Mouse (Mus musculus): Measurements from ENCODE around the gene Atp13a5. TPM values are rescaled to one million over a fixed set of nuclear protein-coding genes. Genes with fewer than 3 reads are reported as not detected.

Atp13a5 gene
- polyA plus RNA-seq, 1 experiment from 2014 or later: not detected

DNA sequence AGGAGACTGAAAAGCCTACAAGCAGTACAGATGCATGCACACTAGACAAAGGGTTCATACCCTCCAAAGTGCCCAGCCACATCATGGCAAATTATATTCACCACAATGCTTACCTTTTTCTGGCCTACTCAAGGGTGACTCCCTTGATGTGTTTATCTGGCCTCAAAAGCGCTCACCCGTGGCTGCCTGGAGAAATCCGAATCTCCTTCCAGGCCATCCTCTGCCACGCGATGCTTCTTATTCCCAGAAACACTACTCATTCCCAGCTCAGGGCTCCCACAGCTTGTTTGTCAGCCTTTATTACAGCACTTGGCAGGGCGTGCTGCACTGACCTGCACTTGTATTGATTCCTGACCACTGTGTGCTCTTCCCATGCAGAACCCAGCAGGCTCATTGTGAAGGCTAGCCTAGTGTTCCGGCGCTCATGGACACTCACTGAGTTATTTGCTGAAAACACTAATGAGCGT is 80.9 kb downstream of the Atp13a5 start:
- ATAC-seq (ENCODE audit: insufficient read depth) (no peak), DNase-seq (no peak)
- H3K4me1 ChIP-seq (ENCODE audit: insufficient read depth): no peaks in the 10 kb centered on the region
- H3K9ac ChIP-seq: no peak overlapping the region
- 73% methylated on average over 9 of the region's 9 CpGs for WGBS
- no peak for TF ChIP-seq CTCF (IDR thresholded peaks at IDR 0.05; ENCODE audit: low read depth)
- H3K9me3 ChIP-seq (ENCODE audit: low read depth, low read length): no peaks in the 10 kb centered on the region
- H3K27ac ChIP-seq (ENCODE audit: low read depth): no peak overlapping the region
- no peak overlapping the region for H3K4me2 ChIP-seq
- no peaks in the 10 kb centered on the region for H3K27me3 ChIP-seq (ENCODE audit: insufficient read depth, low read length)
- no peak overlapping the region for H3K4me3 ChIP-seq (ENCODE audit: low read depth, low read length)
- no peaks in the 10 kb centered on the region for H3K36me3 ChIP-seq (ENCODE audit: insufficient read depth)

DNA sequence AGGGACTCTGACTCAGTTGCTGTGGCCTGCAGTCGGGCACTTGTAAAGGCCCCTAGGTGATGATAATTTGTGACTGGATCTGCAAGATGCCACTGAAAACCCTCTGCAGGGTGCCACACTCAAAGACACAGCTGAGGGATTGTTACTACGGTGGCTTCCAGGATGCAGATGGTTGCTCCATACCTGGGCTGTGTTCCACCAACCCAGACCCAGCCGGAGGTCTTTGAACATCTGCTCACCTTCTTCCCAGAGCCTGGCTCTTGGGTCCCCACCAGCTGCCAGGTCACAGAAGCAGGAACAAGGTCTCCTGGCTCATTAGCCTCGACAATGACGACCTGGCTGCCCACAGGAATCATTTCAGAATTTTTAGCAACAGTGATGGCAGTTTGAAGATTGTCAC is 97.8 kb downstream of the Atp13a5 start:
- H3K4me2 ChIP-seq: no peak overlapping the region
- no peaks in the 10 kb centered on the region for H3K9me3 ChIP-seq (ENCODE audit: low read depth, low read length)
- TF ChIP-seq CTCF (IDR thresholded peaks at IDR 0.05; ENCODE audit: low read depth): no peak
- no peak overlapping the region for H3K27ac ChIP-seq (ENCODE audit: low read depth)
- H3K9ac ChIP-seq: no peak overlapping the region
- WGBS: 80% methylated on average over 5 of the region's 5 CpGs
- H3K27me3 ChIP-seq (ENCODE audit: insufficient read depth, low read length): no peaks in the 10 kb centered on the region
- no peaks in the 10 kb centered on the region for H3K4me1 ChIP-seq (ENCODE audit: insufficient read depth)
- ATAC-seq (ENCODE audit: insufficient read depth) (no peak), DNase-seq (no peak)
- H3K36me3 ChIP-seq (ENCODE audit: insufficient read depth): no peaks in the 10 kb centered on the region
- no peak overlapping the region for H3K4me3 ChIP-seq (ENCODE audit: low read depth, low read length)

DNA sequence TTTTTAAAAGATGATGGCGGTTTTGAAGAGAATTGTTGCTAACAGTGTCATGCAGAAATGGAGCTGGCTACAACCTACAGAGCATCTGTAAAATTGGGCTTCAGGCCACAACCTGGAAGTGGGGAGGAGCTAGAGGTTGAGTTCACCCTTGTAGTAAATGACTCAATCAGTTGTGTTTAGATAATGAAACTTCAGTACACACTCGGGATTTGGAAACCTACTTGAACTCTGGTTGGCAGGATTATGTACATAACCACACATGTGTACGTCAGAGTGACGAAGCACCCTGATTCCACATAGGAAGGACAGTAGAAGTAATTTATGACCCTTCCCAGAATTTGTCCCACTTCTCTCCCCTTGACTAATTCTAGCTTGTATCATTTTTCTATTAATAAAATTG is 124.2 kb downstream of the Atp13a5 start:
- H3K4me2 ChIP-seq: no peak overlapping the region
- ATAC-seq (ENCODE audit: insufficient read depth) (no peak), DNase-seq (no peak)
- no peak for TF ChIP-seq CTCF (IDR thresholded peaks at IDR 0.05; ENCODE audit: low read depth)
- H3K27me3 ChIP-seq (ENCODE audit: insufficient read depth, low read length): no peaks in the 10 kb centered on the region
- no peaks in the 10 kb centered on the region for H3K9me3 ChIP-seq (ENCODE audit: low read depth, low read length)
- no peak overlapping the region for H3K4me3 ChIP-seq (ENCODE audit: low read depth, low read length)
- H3K27ac ChIP-seq (ENCODE audit: low read depth): no peak overlapping the region
- 55% methylated on average over 4 of the region's 4 CpGs for WGBS
- no peak overlapping the region for H3K9ac ChIP-seq
- H3K4me1 ChIP-seq (ENCODE audit: insufficient read depth): no peaks in the 10 kb centered on the region
- H3K36me3 ChIP-seq (ENCODE audit: insufficient read depth): no peaks in the 10 kb centered on the region

GRCm38 (mm10) chr16:29235951-29236350 is 142.6 kb downstream of the Atp13a5 start:
- Histone ChIP-seq H3K4me2 (no peak overlapping the region), H3K4me3 (ENCODE audit: low read depth, low read length) (no peak overlapping the region), H3K9ac (no peak overlapping the region), H3K4me1 (ENCODE audit: insufficient read depth) (no peaks in the 10 kb centered on the region), H3K27ac (ENCODE audit: low read depth) (no peak overlapping the region), H3K9me3 (ENCODE audit: low read depth, low read length) (no peaks in the 10 kb centered on the region), H3K27me3 (ENCODE audit: insufficient read depth, low read length) (no peaks in the 10 kb centered on the region), H3K36me3 (ENCODE audit: insufficient read depth) (no peaks in the 10 kb centered on the region)
- TF ChIP-seq CTCF (IDR thresholded peaks at IDR 0.05; ENCODE audit: low read depth): no peak
- no peak for DNase-seq
- 77% methylated on average over 5 of the region's 5 CpGs for WGBS
- ATAC-seq (ENCODE audit: insufficient read depth): no peak

- Histone ChIP-seq H3K27me3 (ENCODE audit: insufficient read depth, low read length) (no peaks in the 10 kb centered on the region), H3K9me3 (ENCODE audit: low read depth, low read length) (no peaks in the 10 kb centered on the region), H3K9ac (no peak overlapping the region), H3K27ac (ENCODE audit: low read depth) (no peak overlapping the region), H3K4me1 (ENCODE audit: insufficient read depth) (no peaks in the 10 kb centered on the region), H3K36me3 (ENCODE audit: insufficient read depth) (no peaks in the 10 kb centered on the region), H3K4me3 (ENCODE audit: low read depth, low read length) (no peak overlapping the region), H3K4me2 (no peak overlapping the region)
- no peak for ATAC-seq (ENCODE audit: insufficient read depth)
- no peak for TF ChIP-seq CTCF (IDR thresholded peaks at IDR 0.05; ENCODE audit: low read depth)
- no peak for DNase-seq
- 84% methylated on average over 5 of the region's 5 CpGs for WGBS
Observed at GRCm38 (mm10) chr16:29216395-29217295, 161.9 kb downstream of the Atp13a5 start.

DNA sequence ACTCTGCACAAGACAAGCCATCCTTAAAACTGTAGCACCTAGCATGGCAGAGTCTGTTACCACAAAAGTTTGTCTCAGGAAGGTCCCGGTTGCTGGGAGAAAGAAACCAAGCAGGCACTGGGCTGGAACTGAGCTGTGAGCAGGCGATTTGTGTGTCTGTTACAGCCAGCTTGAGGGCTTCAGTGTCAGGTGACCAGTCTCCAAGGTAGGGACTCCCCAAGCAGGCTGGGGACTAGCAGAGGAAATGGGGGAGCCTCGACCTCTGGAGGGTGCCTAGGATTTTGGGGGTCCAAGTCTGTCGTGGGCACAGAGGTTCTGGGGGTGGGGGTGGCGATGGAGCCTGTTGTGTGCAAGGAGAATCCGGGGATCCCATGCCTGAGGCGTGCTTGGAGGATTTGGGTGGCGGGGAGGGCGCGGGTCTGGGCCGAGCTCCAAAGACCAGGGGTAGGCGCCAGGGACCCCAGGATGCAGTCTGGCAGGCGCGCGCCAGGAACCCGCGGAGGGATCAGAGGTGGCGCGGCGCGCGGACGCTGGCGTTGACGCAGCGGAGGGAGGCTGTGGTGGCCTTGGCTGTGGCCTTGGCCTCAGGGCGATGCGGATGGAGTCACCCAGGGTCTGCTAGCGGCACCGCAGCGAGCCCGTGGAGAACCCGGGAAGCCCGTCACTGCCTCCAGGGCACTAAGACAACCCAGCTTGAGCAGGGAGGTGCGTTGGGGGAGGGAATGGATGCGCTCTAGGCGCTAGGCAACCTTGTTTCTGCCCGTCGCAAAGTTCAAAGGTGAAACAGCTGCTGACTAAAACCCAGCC is 168.7 kb downstream of the Atp13a5 start, which contains the start of gene Hrasls:
Gene Hrasls (plus strand): TSS at position 91 of the 807 bp plus-strand sequence.
- peak within 1 kb of the TSS; percentile 38; the same call in 1 of the 2 replicates for H3K9ac ChIP-seq
- WGBS: 1% methylated on average over 39 of the region's 39 CpGs

DNA sequence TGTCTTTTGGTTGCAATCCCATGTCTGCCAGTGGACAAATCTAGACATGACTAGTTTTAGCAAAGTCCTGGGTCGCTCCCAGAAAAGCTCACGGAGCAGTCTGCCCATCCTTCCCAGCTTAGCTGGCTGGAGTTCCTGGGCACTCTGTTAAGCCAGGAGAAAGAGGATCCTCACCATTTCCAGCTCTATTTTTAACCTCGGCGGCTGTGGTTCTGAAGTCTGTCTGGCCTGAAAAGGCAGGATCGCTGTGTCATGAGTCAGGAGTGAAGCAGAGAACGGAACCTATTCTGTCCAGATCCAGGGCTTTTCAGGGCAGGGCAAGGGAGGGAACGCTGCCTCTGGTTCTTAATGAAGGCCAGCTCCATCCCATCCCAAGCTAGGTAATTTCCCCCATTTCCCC is 169.7 kb downstream of the Atp13a5 start:
- no peaks in the 10 kb centered on the region for H3K9me3 ChIP-seq (ENCODE audit: low read depth, low read length)
- WGBS: 66% methylated on average over 7 of the region's 7 CpGs
- H3K4me2 ChIP-seq: no peak overlapping the region
- peaks cover 27% of the 10 kb centered on the region for H3K27me3 ChIP-seq (ENCODE audit: insufficient read depth, low read length)
- no peak for TF ChIP-seq CTCF (IDR thresholded peaks at IDR 0.05; ENCODE audit: low read depth)
- H3K9ac ChIP-seq: no peak overlapping the region
- no peak overlapping the region for H3K4me3 ChIP-seq (ENCODE audit: low read depth, low read length)
- no peak for ATAC-seq (ENCODE audit: insufficient read depth)
- no peaks in the 10 kb centered on the region for H3K4me1 ChIP-seq (ENCODE audit: insufficient read depth)
- H3K36me3 ChIP-seq (ENCODE audit: insufficient read depth): no peaks in the 10 kb centered on the region
- DNase-seq: no peak
- no peak overlapping the region for H3K27ac ChIP-seq (ENCODE audit: low read depth)

More for the DNA sequence above, 168.7 kb downstream of the Atp13a5 start, which contains the start of gene Hrasls:
- DNase-seq (peak; percentile 64), ATAC-seq (ENCODE audit: insufficient read depth) (peak; percentile 86)
- no peak for TF ChIP-seq CTCF (IDR thresholded peaks at IDR 0.05; ENCODE audit: low read depth)
- H3K4me1 ChIP-seq (ENCODE audit: insufficient read depth): no peaks in the 10 kb centered on the region
- H3K4me3 ChIP-seq (ENCODE audit: low read depth, low read length): peak within 1 kb of the TSS; percentile 39
- H3K4me2 ChIP-seq: peak within 1 kb of the TSS; percentile 73
- no peak within 1 kb of the TSS for H3K27ac ChIP-seq (ENCODE audit: low read depth)
- H3K27me3 ChIP-seq (ENCODE audit: insufficient read depth, low read length): peaks cover 27% of the 10 kb centered on the region
- no peaks in the 10 kb centered on the region for H3K36me3 ChIP-seq (ENCODE audit: insufficient read depth)
- no peaks in the 10 kb centered on the region for H3K9me3 ChIP-seq (ENCODE audit: low read depth, low read length)

All from lung, embryonic 14.5 days (tissue).